Mouse (Mus musculus) kidney, postnatal 36 days (tissue): ENCODE data around the gene Adamts15.

Experiments
- DNase-seq, 2 experiments: peaks; one replicate each; pipeline ENCODE4 v3.0.0; 2021 to 2022; ENCODE audit warnings: mixed read lengths in 2 of 2

Gene Adamts15

GRCm38 (mm10) chr9:30922197-30922894 lies at the start of gene Adamts15:
Gene Adamts15 (minus strand): TSS chr9:30922452.
- peak; percentile 83 for DNase-seq

- peak in 1 of 2 experiments; percentile 13 for DNase-seq
Observed at GRCm38 (mm10) chr9:30971967-30972366, 49.7 kb upstream of the Adamts15 start.

GRCm38 (mm10) chr9:30970001-30970400 lies 47.7 kb upstream of the Adamts15 start:
- no peak for DNase-seq

- DNase-seq: no peak
Observed at GRCm38 (mm10) chr9:30968130-30968529, 45.9 kb upstream of the Adamts15 start.

- DNase-seq: no peak
Observed at GRCm38 (mm10) chr9:30966881-30967280, 44.6 kb upstream of the Adamts15 start.

- no peak for DNase-seq
Observed at GRCm38 (mm10) chr9:30964685-30965084, 42.4 kb upstream of the Adamts15 start.

GRCm38 (mm10) chr9:30963780-30964179 lies 41.5 kb upstream of the Adamts15 start:
- peak in 1 of 2 experiments; percentile 27 for DNase-seq

GRCm38 (mm10) chr9:30955246-30955645 lies 33.0 kb upstream of the Adamts15 start:
- no peak for DNase-seq

- DNase-seq: peak in 1 of 2 experiments; percentile 62
Observed at GRCm38 (mm10) chr9:30953287-30953686, 31.0 kb upstream of the Adamts15 start.

- no peak for DNase-seq
Observed at GRCm38 (mm10) chr9:30951461-30951860, 29.2 kb upstream of the Adamts15 start.

GRCm38 (mm10) chr9:30950592-30950991 lies 28.3 kb upstream of the Adamts15 start:
- DNase-seq: peak in 1 of 2 experiments; percentile 42

GRCm38 (mm10) chr9:30949971-30950370 lies 27.7 kb upstream of the Adamts15 start:
- no peak for DNase-seq

GRCm38 (mm10) chr9:30949422-30949821 lies 27.2 kb upstream of the Adamts15 start:
- no peak for DNase-seq

- DNase-seq: peak; percentile 59 to 60
Observed at GRCm38 (mm10) chr9:30945276-30945675, 23.0 kb upstream of the Adamts15 start.

- no peak for DNase-seq
Observed at GRCm38 (mm10) chr9:30944234-30944633, 22.0 kb upstream of the Adamts15 start.

GRCm38 (mm10) chr9:30943341-30943740 lies 21.1 kb upstream of the Adamts15 start:
- no peak for DNase-seq

- peak in 1 of 2 experiments; percentile 61 for DNase-seq
Observed at GRCm38 (mm10) chr9:30942512-30943313, 20.5 kb upstream of the Adamts15 start, which contains the start of gene Adamts8. Gene Adamts8 (plus strand): TSS chr9:30942562.

- peak; percentile 86 to 94 for DNase-seq
Observed at GRCm38 (mm10) chr9:30940328-30940727, 18.1 kb upstream of the Adamts15 start.

GRCm38 (mm10) chr9:30936674-30937438 lies 14.6 kb upstream of the Adamts15 start:
- peak in 1 of 2 experiments; percentile 84 for DNase-seq

- DNase-seq: no peak
Observed at GRCm38 (mm10) chr9:30934827-30935226, 12.6 kb upstream of the Adamts15 start.

GRCm38 (mm10) chr9:30932346-30932745 lies 10.1 kb upstream of the Adamts15 start:
- DNase-seq: no peak

- no peak for DNase-seq
Observed at GRCm38 (mm10) chr9:30928759-30929158, 6.5 kb upstream of the Adamts15 start.
